ENCODE assay signal across 31 mouse cellular contexts in the genomic region with DNA sequence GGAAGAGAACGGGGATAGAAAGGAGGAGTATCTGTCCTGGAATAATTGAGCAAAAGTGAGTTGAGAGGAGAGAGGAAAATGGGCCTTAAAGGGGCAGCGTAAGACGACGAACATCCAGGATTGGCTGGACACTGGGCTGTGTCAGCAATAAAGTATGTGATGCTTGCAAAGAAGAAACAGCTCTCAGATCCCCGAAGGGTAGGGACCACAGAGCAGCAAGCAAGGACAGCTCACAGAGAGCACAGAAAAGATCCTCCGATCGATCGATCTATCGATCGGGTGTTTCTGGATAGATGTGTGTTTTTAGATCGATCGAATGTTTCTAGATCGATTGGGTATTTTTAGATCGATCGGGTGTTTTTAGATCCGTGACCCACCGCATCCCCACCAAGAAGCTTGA. TPM values are rescaled to one million over a fixed set of nuclear protein-coding genes. Genes with fewer than 3 reads are reported as not detected.
"Had no signal": no experiment of that assay in that cellular context is flagged by ENCODE, and none has a peak within 500 bp of the region (broad histone marks: within the 10 kb centered on the region; RNA-seq: fewer than 3 reads in every experiment).

No protein-coding gene starts in this region.

- ATAC-seq: forebrain, embryonic 13.5 days; forebrain, embryonic 14.5 days; forebrain, embryonic 15.5 days; forebrain, embryonic 16.5 days; forebrain, postnatal 0 days had no signal

- H3K36me3 ChIP-seq: embryonic facial prominence, embryonic 10.5 days; embryonic facial prominence, embryonic 12.5 days; embryonic facial prominence, embryonic 13.5 days; embryonic facial prominence, embryonic 15.5 days; forebrain, embryonic 10.5 days; forebrain, embryonic 12.5 days; forebrain, embryonic 15.5 days had no signal

- H3K9me3 ChIP-seq: embryonic facial prominence, embryonic 10.5 days; embryonic facial prominence, embryonic 12.5 days; embryonic facial prominence, embryonic 13.5 days; embryonic facial prominence, embryonic 15.5 days; forebrain, embryonic 10.5 days; forebrain, embryonic 12.5 days; forebrain, embryonic 13.5 days; forebrain, embryonic 15.5 days had no signal

- H3K4me2 ChIP-seq: embryonic facial prominence, embryonic 12.5 days; embryonic facial prominence, embryonic 13.5 days; embryonic facial prominence, embryonic 15.5 days; forebrain, embryonic 12.5 days; forebrain, embryonic 13.5 days; forebrain, embryonic 15.5 days had no signal

- H3K27me3 ChIP-seq: embryonic facial prominence, embryonic 12.5 days; embryonic facial prominence, embryonic 13.5 days; embryonic facial prominence, embryonic 15.5 days; forebrain, embryonic 12.5 days; forebrain, embryonic 13.5 days; forebrain, embryonic 15.5 days had no signal

- H3K9ac ChIP-seq: embryonic facial prominence, embryonic 12.5 days; embryonic facial prominence, embryonic 13.5 days; embryonic facial prominence, embryonic 15.5 days; forebrain, embryonic 12.5 days; forebrain, embryonic 13.5 days; forebrain, embryonic 15.5 days; forebrain, postnatal 0 days had no signal

- H3K4me1 ChIP-seq: embryonic facial prominence, embryonic 10.5 days; embryonic facial prominence, embryonic 12.5 days; embryonic facial prominence, embryonic 13.5 days; embryonic facial prominence, embryonic 15.5 days; forebrain, embryonic 12.5 days; forebrain, embryonic 13.5 days; forebrain, embryonic 15.5 days had no signal

- H3K4me3 ChIP-seq: embryonic facial prominence, embryonic 10.5 days; embryonic facial prominence, embryonic 12.5 days; embryonic facial prominence, embryonic 13.5 days; embryonic facial prominence, embryonic 15.5 days; erythroblast, embryonic 14.5 days; forebrain, embryonic 10.5 days; forebrain, embryonic 12.5 days; forebrain, embryonic 13.5 days; forebrain, embryonic 15.5 days; gastrocnemius, adult 2 months had no signal

- H3K27ac ChIP-seq: embryonic facial prominence, embryonic 10.5 days; embryonic facial prominence, embryonic 12.5 days; embryonic facial prominence, embryonic 13.5 days; embryonic facial prominence, embryonic 15.5 days; forebrain, embryonic 10.5 days; forebrain, embryonic 12.5 days; forebrain, embryonic 13.5 days; forebrain, embryonic 15.5 days; gastrocnemius, adult 2 months had no signal

- DNase-seq: cerebellum, adult 18-20 months; cerebellum, adult 2 months; cerebellum, adult 8-10 months; cerebellum, adult 9-10 months; cerebellum, adult 9-11 months; cerebellum, postnatal 10 days; cerebellum, postnatal 14 days; cerebellum, postnatal 25 days; cerebellum, postnatal 36 days; embryo, embryonic 11 days; forebrain, postnatal 0 days; gastrocnemius, adult 2 months; gastrocnemius, postnatal 10 days; gastrocnemius, postnatal 14 days; gastrocnemius, postnatal 25 days; gastrocnemius, postnatal 36 days; heart, adult 18-20 months had no signal

RNA-seq across cellular contexts. Expression of a gene that starts 50.3 kb away (rescaled TPM):
- total RNA-seq: gastrocnemius, adult 18-20 months; gastrocnemius, adult 2 months; gastrocnemius, adult 8-10 months; gastrocnemius, postnatal 25 days; gastrocnemius, postnatal 36 days; granulocyte monocyte progenitor cell, adult 5-6 weeks; heart, adult 18-20 months had no signal
- polyA plus RNA-seq: erythroblast, embryonic 14.5 days had no signal
